Mouse (Mus musculus) limb, embryonic 14.5 days (tissue): ENCODE results near the gene Cd22. TPM values are rescaled to one million over a fixed set of nuclear protein-coding genes. Genes with fewer than 3 reads are reported as not detected.
A peak's percentile ranks its signal among the peaks of the same experiment; 100 is the strongest.

Experiments
- ATAC-seq: fragments of 200-750 bp; cut with Nextera tagmentation; 2 replicates; pipeline ENCODE4 v1.8.0; 2017; ENCODE audit warnings: low read depth, moderate number of reproducible peaks, moderate TSS enrichment; ENCODE audit not compliant: low FRiP score
- DNase-seq: peaks from one replicate; pipeline ENCODE4 v3.0.0-alpha.2; 2015; ENCODE audit warnings: low spot score
- H3K27ac ChIP-seq: fragments of 300-500 bp; sonication (generic); replicated peaks from 2 replicates; pipeline ENCODE4 v1.5.1; 2014; ENCODE audit warnings: low read depth, mild to moderate bottlenecking, low read length, moderate library complexity, mixed read lengths
- H3K27me3 ChIP-seq: fragments of 300-500 bp; sonication (generic); 2 replicates; pipeline ENCODE4 v1.6.1; 2014; ENCODE audit warnings: low read length, mixed read lengths; ENCODE audit not compliant: control insufficient read depth, insufficient read depth
- H3K36me3 ChIP-seq: fragments of 300-500 bp; sonication (generic); 2 replicates; pipeline ENCODE4 v1.6.1; 2014; ENCODE audit warnings: mild to moderate bottlenecking, low read length, moderate library complexity, mixed read lengths; ENCODE audit not compliant: control insufficient read depth, insufficient read depth
- H3K4me1 ChIP-seq: fragments of 300-500 bp; sonication (generic); 2 replicates; pipeline ENCODE4 v1.6.1; 2014; ENCODE audit warnings: antibody characterized with exemption, low read length, mixed read lengths; ENCODE audit not compliant: control insufficient read depth, insufficient read depth
- H3K4me2 ChIP-seq: fragments of 300-500 bp; sonication (generic); replicated peaks from 2 replicates; pipeline ENCODE4 v1.6.1; 2014; ENCODE audit warnings: low read depth, mild to moderate bottlenecking, low read length, moderate library complexity; ENCODE audit not compliant: severe bottlenecking
- H3K4me3 ChIP-seq: fragments of 300-500 bp; sonication (generic); replicated peaks from 2 replicates; pipeline ENCODE4 v1.5.1; 2014; ENCODE audit warnings: low read length
- H3K9ac ChIP-seq: fragments of 300-500 bp; sonication (generic); 2 replicates; pipeline ENCODE4 v1.6.1; 2014; ENCODE audit warnings: mild to moderate bottlenecking, low read depth, low read length, moderate library complexity; ENCODE audit not compliant: severe bottlenecking
- H3K9me3 ChIP-seq: fragments of 300-500 bp; sonication (generic); 2 replicates; pipeline ENCODE4 v1.6.1; 2016; ENCODE audit warnings: low read length; ENCODE audit not compliant: control insufficient read depth
- POLR2A ChIP-seq: fragments of 200-500 bp; IDR thresholded peaks from 2 replicates; pipeline ENCODE4 v1.8.0; 2012; ENCODE audit warnings: inconsistent platforms, mild to moderate bottlenecking, moderate library complexity, borderline replicate concordance; ENCODE audit not compliant: insufficient read depth, insufficient read length; ENCODE audit errors: extremely low read depth
- WGBS: fragments of 180-500 bp; shearing (Covaris S2); extraction: QIAGEN DNeasy Blood & Tissue Kit; methylation state at CpG from one replicate; pipeline ENCODE4 v1.1.7; 2014; 5-methylcytosine and 5-hydroxymethylcytosine counted together
- polyA plus RNA-seq, 2 experiments: library from polyadenylated mRNA; depleted of rRNA in 1 of 2; stranded (reverse) in 1 of 2; unstranded in 1 of 2; fragments of >200 nt; fragmentation: Nextera tagmentation in 1 of 2; extraction: Ambion mirVana in 1 of 2; gene quantifications; 2 replicates each; pipeline versions ENCODE4 v1.2.1 to v1.2.3; 2012 to 2014

The Cd22 gene
- polyA plus RNA-seq, 2 experiments = 0.10 to 0.11 TPM

DNA sequence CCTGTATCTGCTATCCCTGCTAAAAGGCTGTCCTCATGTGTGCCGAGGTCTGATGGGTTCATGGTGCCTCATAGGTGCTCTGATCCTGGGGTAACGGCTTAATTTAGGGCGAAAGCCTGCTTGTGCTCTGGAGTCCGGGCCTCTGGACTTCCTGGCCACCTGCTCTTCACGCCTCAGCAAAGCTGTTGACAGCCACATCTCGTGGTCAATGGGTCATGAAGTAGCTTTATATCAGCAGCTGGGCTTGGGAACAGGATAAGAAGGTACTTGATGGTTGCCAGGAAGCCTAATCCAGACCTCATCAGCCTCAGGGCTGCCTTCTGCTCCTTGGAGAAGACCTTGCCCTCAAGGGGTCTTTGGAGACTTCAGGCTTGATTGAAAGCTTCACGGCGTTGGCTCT is 16.8 kb downstream of the Cd22 start:
- WGBS = 74% methylated on average over 8 of the region's 8 CpGs
- Histone ChIP-seq H3K27ac (no peak overlapping the region), H3K9me3 (no peaks in the 10 kb centered on the region), H3K36me3 (no peaks in the 10 kb centered on the region), H3K4me2 (no peak overlapping the region), H3K27me3 (no peaks in the 10 kb centered on the region), H3K4me3 (no peak overlapping the region), H3K9ac (no peak overlapping the region), H3K4me1 (no peaks in the 10 kb centered on the region)
- ATAC-seq = no peak
- no peak for DNase-seq
- no peak for TF ChIP-seq POLR2A

DNA sequence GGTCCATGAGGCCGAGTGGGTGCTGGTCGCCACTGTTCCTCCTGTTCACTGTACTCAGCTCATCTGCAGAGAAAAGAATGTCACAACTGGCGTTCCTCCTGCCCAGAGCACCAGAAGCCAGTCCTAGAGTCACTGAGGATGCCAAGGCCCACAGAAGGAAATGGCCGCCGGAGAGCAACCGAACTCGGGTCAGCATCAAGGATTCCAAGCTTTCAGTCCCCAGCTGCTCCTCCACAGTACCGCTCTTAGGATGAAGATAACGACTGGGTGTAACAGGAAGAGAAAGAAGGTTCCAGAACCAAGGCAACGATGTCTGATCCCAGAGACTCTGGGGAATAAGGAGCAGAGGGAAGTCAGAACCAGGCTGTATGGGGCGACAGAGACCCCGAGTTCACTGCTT is 18.7 kb downstream of the Cd22 start, which contains the start of gene Ffar1:
Gene Ffar1, minus strand, starts transcription at position 101 of the 400 bp plus-strand sequence.
- Histone ChIP-seq H3K9ac (peak within 1 kb of the TSS; percentile 9; the same call in 1 of the 2 replicates), H3K36me3 (no peaks in the 10 kb centered on the region), H3K4me3 (no peak within 1 kb of the TSS), H3K4me1 (no peaks in the 10 kb centered on the region), H3K27ac (no peak within 1 kb of the TSS), H3K27me3 (no peaks in the 10 kb centered on the region), H3K4me2 (no peak within 1 kb of the TSS), H3K9me3 (no peaks in the 10 kb centered on the region)
- TF ChIP-seq POLR2A = no peak
- whole genome bisulfite sequencing = 83% methylated on average over 11 of the region's 12 CpGs
- DNase-seq (no peak), ATAC-seq (no peak)

DNA sequence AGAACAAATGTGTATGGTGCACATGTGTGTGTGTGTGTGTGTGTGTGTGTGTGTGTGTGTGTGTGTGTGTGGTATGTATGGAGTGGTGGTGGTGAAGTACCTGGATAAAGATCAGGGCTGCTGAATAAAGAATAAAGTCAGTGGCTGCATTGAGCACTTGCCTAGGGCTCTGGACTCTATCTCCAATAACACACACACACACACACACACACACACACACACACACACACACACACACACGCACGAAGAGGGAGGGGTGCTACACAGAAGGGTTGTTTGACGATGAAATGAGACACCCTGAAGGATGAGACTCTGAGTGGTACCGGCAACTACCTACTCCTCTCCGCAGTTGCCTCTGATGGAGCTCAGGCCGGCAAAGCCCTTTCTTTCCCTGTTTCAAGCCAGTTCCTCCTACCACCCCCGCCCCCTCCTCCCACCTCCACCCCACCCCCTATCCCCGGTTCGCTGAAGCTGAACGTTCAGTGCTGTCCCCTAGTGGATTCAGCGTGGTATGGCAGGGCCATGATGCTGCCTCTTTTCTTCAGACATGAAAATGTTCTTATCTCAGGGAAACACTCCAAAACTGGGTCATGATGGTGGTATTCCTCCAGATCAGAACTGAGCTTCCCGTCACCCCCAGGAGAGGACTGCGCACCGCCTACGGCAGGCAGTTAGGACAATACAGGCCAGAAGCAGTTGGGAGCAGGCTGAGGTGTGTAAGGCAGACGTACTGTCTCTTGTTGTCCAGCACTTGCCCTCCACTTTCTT is 20.3 kb downstream of the Cd22 start:
- peak overlapping the region; percentile 45 for H3K4me2 ChIP-seq
- no peaks in the 10 kb centered on the region for H3K36me3 ChIP-seq
- H3K9ac ChIP-seq = no peak overlapping the region
- DNase-seq (peak; percentile 76), ATAC-seq (peak; percentile 68; the same call in 1 of the 2 replicates)
- H3K4me3 ChIP-seq = peak overlapping the region; percentile 22
- 13% methylated on average over 13 of the region's 16 CpGs for WGBS
- H3K4me1 ChIP-seq = no peaks in the 10 kb centered on the region
- H3K27me3 ChIP-seq = no peaks in the 10 kb centered on the region
- H3K9me3 ChIP-seq = no peaks in the 10 kb centered on the region
- no peak overlapping the region for H3K27ac ChIP-seq
- no peak for TF ChIP-seq POLR2A

DNA sequence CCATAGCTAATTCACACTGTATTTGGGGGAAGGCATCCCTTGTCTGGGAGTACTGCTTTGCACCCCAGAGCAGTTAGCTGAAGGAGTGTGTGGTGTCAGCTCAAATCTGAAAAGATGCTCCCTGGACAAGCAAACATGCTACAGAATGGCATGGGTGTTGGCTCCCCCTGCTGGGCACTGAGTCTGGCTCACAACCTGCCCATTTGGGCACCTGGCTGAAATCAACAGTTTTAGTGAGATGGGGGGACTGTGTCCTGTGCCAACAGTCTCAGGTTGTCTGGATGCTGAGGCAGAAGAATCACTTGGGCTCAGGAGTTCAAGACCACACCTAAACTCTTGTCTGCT is 20.9 kb downstream of the Cd22 start:
- H3K4me2 ChIP-seq = no peak overlapping the region
- ATAC-seq = peak; percentile 50; the same call in 1 of the 2 replicates
- no peak for TF ChIP-seq POLR2A

DNA sequence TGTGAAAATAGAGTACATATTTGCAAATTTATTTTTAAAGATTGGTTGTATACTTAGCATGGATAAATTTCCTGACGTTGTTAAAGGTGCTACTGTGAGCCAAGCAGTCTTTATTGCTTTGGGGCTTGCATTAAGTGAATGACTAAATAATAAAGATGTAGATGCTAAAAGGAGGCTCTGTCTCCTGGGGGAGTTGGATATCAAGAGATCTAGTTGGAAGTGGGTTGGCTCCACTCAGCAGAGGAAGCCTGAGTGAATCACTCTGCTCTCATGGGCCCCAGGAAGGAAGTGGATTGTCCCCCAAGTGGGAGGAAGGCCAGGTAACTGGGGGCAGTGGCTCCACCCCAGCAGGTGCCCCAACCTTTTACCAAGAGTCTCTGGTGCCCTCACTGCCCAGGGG is 22.4 kb downstream of the Cd22 start:
- ATAC-seq (no peak), DNase-seq (no peak)
- no peaks in the 10 kb centered on the region for H3K4me1 ChIP-seq
- H3K4me3 ChIP-seq = no peak overlapping the region
- H3K9me3 ChIP-seq = no peaks in the 10 kb centered on the region
- no peak for TF ChIP-seq POLR2A
- 71% methylated on average over 1 of the region's 1 CpGs for WGBS
- no peaks in the 10 kb centered on the region for H3K36me3 ChIP-seq
- H3K9ac ChIP-seq = no peak overlapping the region
- H3K27me3 ChIP-seq = no peaks in the 10 kb centered on the region
- no peak overlapping the region for H3K4me2 ChIP-seq
- H3K27ac ChIP-seq = no peak overlapping the region

More for the DNA sequence above, 20.9 kb downstream of the Cd22 start:
- H3K36me3 ChIP-seq = no peaks in the 10 kb centered on the region
- H3K9me3 ChIP-seq = no peaks in the 10 kb centered on the region
- H3K27ac ChIP-seq = no peak overlapping the region
- no peak overlapping the region for H3K9ac ChIP-seq
- H3K4me1 ChIP-seq = no peaks in the 10 kb centered on the region
- no peak overlapping the region for H3K4me3 ChIP-seq
- no peaks in the 10 kb centered on the region for H3K27me3 ChIP-seq
- DNase-seq = peak; percentile 82
